Mouse (Mus musculus) layer of hippocampus, postnatal 14 days (tissue): ENCODE measurements around the gene Tut7. TPM values are rescaled to one million over a fixed set of nuclear protein-coding genes. Genes with fewer than 3 reads are reported as not detected.
"Not testable (repeated sequence)": the region's sequence is repeated elsewhere in the genome, so short reads cannot be mapped to it uniquely, and the experiment has no call there.

Experiments
- DNase-seq, 2 experiments: peaks; one replicate each; pipeline ENCODE4 v3.0.0; 2021 to 2022; ENCODE audit warnings: low spot score in 2 of 2, mixed read lengths in 1 of 2
- total RNA-seq, 2 experiments: library from RNA; stranded (reverse); gene quantifications; 2 replicates each; pipeline ENCODE4 v1.2.3; 2021

Tut7 gene
- total RNA-seq, 2 experiments from 2014 or later, result 65.5 to 67.9 TPM

GRCm38 (mm10) chr13:59834786-59835452 is 12.0 kb upstream of the Tut7 start:
- DNase-seq, result no peak

GRCm38 (mm10) chr13:59832871-59833270 is 9.9 kb upstream of the Tut7 start:
- no peak for DNase-seq

DNA sequence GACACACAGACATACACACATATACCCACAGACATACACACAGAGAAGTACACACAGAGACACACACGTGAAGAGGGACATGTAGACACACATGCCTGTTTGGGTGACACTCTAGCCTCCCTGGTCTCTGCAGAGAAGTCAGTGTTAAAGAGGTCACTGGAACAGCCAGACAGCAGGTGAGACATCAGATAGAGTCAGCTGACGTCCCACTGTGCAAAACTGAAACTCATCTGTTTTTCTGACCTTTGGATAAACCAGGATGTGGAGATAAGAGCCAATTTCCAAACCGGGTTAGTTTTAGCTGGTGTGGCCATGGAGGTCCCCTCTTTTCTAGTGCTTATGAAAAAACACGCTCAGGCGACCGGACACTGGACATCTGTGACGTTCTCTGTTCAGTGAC is 9.5 kb upstream of the Tut7 start:
- no peak for DNase-seq

DNA sequence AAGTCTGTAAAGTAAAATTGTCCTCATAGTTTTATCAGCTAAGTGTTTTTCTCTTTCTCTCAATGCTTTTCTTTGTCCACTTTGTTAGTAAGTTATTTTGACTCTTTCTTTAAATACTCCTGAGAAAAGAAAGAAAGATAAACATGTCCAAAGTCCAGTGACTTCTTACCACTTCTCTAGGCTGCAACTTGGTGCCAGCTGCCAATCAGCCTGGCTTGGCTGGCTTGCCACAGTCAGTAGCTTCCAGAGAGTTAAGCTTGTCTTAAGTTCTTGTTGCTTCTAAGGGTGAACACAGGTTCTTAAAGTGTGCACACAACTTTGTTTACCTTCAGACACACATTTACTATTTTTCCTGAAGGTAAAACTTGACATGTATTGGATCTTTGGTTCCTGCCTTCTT is 3.0 kb upstream of the Tut7 start:
- DNase-seq, result no peak

GRCm38 (mm10) chr13:59820836-59821235 is 2.1 kb downstream of the Tut7 start:
- no peak for DNase-seq

DNA sequence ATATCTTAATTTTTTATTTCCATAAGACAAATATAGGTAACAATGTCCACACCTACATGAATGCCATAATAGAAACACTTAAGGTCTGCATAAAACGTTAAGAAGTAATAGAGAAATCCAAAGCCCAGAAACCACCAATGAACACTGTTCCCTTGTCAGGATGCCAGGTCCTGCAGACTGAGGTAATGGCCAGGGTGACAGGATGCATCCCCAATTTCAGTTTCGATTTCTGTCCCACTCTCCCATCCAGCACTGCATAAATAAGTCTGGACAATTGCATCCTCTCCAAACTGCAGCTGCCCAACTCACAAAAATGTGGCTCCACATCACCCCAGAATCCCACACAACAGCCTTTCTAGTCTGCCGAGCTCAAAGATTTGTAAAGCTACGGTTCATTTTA is 2.8 kb downstream of the Tut7 start:
- DNase-seq, result no peak

DNA sequence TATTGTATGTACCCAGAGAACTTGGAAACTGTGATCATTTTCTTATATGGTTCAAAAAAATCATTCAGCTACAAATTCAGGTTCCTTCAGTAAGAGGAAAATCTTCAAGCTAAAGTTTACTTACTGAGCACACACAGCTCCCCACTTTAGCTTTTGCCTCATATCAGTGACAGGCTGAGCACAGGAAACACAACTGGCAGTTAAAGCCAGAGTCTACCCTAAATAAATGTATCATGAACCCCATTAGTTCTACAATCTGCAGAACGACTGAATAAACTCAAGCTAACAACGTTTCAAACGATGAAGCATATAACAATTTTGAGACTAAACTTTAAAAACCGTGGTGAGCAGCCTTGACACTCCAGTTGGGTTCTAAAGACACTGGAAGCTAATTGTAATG is 5.6 kb downstream of the Tut7 start:
- DNase-seq, result no peak

DNA sequence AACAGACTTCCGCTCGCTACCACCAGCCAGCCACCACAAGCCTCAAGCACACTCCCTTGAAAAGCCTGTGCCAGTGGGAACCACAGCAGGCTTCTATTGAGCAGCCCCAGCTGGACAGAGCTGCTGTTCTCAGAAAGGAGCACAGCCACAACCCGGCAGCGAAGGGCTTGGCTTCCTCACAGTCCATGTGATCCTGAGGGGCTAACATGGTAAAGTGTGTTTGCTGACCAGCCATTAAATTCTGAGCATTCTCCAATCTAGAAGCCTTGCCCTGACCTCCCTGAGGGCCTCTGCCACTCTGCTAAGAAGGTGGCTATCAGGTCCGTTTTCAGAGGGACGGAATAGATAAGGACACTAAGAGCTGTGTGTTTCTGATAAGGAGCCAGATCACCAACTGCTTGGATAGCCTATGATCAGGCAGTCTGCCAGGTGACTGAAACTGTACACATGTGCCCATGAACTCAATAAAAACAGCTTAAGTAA is 8.8 kb downstream of the Tut7 start:
- DNase-seq, result no peak

GRCm38 (mm10) chr13:59811581-59811980 is 11.4 kb downstream of the Tut7 start:
- no peak for DNase-seq

DNA sequence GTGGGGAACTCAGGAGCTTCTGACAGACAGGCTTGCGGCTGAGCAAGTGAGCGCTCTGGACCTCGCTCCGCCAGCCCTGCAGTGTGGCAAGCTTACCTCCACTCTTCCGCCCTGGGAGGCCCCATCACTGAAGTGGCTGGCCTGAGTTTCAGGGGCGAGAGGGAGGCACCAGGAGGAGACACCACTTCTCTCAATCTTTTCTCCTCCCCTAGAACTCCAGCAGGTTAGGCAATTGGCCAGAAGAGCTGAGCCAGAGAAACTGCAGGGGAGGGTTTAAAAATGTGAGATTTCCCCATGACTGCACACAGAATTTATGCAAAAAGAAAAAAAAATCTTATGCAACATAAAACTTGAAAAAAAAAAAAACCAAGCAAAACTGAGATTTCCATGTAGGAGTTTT is 21.9 kb downstream of the Tut7 start:
- no peak for DNase-seq

DNA sequence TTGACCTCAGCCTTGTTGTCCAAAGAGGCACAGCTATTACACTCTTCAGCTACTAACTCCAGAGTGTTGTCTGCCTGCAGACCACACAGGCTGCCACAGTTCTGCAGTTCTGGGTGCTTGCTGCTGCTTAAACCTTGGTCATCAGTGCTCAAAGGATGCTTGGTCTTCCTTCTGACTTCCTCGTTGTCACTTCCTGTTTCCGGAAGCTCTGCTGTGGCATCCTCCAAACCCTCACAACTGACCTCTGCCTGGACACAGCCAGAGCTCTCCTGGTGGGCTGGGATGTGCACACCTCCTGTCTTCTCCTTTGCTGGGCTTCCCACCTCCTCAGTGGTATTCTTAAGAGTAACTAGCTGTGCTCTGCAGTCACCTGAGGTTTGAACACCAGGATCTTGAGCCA is 22.9 kb downstream of the Tut7 start:
- no peak for DNase-seq

- DNase-seq, result no peak
Measured at GRCm38 (mm10) chr13:59798306-59798705, 24.6 kb downstream of the Tut7 start.

DNA sequence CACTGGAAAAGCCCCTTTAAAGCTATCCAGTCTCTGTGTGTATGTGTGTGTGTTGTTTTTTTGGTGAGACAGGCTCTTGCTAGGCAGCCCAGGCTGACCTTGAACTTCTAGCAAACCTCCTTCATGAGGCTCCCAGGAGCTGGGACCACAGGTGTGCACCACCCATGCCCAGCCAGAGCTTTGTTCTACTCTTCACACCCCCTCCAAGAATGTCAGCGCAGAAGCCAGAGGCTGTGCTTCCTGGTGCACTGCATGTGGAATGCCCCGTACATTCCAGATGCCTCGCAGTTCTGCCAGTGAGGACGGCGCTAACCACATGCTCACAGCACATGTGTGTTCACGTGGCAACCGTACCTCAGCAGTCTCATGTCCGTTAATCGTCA is 26.5 kb downstream of the Tut7 start:
- no peak for DNase-seq

DNA sequence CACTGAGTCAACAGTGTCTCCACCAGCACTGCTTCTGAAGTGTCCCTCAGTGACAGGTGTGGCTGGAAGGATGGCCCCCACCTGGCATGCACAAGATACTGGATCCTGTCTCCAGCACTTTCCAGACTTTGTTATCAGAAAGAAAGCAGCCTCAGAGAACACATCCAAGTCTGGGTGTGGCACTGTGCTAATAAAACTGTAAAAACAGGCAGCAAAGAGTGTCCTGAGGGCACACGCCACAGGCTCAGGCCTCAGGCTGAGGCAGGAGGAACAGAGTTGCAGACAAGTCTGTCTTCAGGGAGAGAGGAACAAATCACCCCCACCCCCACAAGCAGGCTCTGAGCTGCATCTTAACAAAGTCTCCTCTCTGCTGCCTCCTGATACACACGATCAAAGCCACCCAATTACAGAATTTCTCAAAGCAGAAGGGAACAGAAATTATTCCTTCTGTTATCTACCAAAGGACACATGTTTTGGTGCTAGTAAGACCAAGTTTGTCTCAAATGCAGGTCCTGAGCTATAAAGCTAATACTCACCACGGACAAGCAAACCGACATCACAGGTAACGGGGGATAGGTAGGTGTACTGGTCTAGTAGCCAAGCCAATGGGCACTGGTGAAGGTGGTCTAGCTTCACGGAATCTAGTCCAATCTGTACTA is 27.0 kb downstream of the Tut7 start:
- no peak for DNase-seq

- no peak for DNase-seq
Measured at GRCm38 (mm10) chr13:59794786-59795185, 28.2 kb downstream of the Tut7 start.

DNA sequence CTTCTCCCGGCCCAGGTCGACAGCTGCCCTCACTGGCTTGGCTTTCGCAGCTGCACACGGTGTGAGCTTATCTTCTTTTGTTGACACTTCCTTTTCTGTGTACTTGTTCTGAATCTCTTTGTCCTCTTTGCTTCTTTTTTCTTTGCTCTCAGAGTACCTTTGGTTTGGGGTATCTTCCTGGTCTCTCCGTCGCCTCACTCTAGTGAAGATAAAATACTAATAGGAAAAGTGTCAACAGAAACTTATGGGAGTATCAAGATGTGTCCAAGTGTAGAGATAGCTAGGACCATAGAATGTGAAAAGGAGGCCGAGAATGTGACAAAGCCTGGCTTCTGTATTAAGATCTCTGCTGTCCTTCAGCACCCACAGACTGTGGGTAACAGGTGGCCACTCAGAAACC is 40.8 kb downstream of the Tut7 start, which contains the start of gene Gm49354:
Gene Gm49354 (minus strand): TSS at position 101 of the 400 bp plus-strand sequence.
- no peak for DNase-seq

DNA sequence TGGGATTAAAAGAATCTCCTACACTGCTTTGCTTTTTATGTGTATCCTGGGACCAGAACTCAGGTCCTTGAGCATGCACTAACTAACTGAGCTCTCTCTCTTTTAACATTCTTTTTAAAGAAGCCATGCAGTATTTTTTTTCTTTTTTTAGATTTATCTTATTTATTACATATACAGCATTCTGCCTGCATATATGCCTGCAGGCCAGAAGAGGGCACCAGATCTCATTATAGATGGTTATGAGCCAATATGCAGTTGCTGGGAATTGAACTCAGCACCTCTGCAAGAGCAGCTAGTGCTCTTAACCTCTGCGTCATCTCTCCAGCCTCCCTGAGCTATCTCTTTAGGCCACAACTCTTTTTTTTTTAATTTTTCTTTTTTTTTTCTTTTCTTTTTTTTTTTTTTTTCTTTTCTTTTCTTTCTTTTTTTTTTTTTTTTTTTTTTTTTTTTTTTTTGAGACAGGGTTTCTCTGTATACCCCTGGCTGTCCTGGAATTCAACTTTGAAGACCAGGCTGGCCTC is 43.1 kb downstream of the Tut7 start:
- DNase-seq, result not testable (repeated sequence)

DNA sequence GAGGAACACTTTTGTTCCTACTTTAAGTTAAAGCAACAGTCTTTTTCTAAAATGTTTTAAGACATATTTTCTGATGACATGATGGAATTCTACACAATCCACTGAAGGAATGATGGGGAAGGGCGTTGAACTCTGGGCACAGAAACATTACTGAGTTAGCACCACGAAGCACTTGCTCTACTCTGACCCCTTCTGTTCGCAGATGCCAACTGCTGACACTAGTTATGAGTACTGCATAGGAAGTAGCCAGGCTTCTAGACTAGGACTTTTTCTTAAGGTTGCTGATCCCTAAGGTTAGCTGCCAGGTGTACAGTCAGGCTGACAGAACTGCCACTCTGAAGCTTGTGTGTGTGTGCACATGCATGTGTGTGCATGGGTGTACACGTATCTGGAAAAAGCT is 43.7 kb downstream of the Tut7 start:
- DNase-seq, result no peak

DNA sequence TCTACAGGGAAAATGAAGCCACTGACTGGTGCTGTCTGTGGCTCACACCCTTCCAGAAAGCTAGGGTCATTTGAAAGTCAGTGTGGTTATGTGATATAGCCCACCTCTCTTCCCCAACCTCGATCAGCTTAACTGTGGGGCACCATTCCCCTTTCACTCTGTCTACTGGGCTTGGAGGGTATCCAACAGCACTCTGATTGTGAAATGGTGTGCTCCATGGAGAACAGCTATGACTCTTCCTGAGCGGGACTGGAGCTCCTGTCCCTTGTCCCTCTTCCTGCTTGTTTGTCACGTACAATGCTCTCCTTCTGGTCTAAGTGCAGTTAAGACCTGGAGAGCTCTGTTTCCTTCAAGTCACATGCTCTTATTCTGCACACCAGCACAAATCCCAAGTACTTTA is 47.8 kb downstream of the Tut7 start:
- no peak for DNase-seq

DNA sequence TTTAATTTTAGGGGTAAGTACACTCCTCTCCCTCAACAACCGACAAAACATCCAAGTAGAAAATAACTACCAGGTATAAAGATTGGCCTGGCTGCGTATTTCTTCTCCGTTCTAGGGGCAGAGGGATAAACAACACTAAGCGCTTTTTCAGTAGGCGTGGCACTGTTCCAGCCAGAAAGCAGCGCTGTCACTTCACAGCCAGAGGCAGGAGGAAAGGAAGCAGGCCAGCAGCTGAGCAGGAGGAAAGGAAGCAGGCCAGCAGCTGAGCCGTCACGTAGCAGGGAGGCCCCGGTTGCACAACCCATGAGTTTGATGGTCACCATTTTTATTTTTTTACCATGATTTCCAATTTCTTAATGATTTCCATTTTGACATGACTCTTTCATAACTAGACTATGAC is 51.7 kb downstream of the Tut7 start:
- peak; percentile 50 to 69 for DNase-seq

- DNase-seq, result peak in 1 of 2 experiments; percentile 33
Measured at GRCm38 (mm10) chr13:59770847-59771246, 52.1 kb downstream of the Tut7 start.

- DNase-seq, result peak; percentile 88 to 89
Measured at GRCm38 (mm10) chr13:59770164-59770562, 52.8 kb downstream of the Tut7 start.
